8 mouse cellular contexts compared by ENCODE assay signal in genomic region chr19:27216318-27216717, GRCm38 (mm10). TPM values are rescaled to one million over a fixed set of nuclear protein-coding genes. Genes with fewer than 3 reads are reported as not detected.
A peak's percentile ranks its signal among the peaks of the same experiment; 100 is the strongest.
DNase-seq lines count a peak whose midpoint lies in the region; ATAC-seq and TF ChIP-seq lines count a peak whose summit lies in the region.

Gene Vldlr, plus strand, starts transcription at chr19:27216484.

- peaks cover 9% of the 10 kb centered on the region; the same call in 1 of the 2 replicates for H3K27me3 ChIP-seq in hindbrain, embryonic 13.5 days

- DNase-seq in cerebellum, adult 9-10 months: peak; percentile 61
- no peak for DNase-seq in cerebellum, adult 9-11 months
- no peak for DNase-seq in adrenal gland, postnatal 14 days
- DNase-seq in frontal cortex, postnatal 25 days (ENCODE audit: low spot score in 2 of 2): peak; percentile 20 to 22
- peak; percentile 37 to 56 for DNase-seq in left cerebral cortex, postnatal 25 days (ENCODE audit: low spot score in 2 of 2)
- DNase-seq in thymus, postnatal 4 days: no peak

- H3K9ac ChIP-seq in hindbrain, embryonic 13.5 days: peak within 1 kb of the TSS; percentile 93

- H3K4me1 ChIP-seq in hindbrain, embryonic 13.5 days (replicated peaks): peaks cover 31% of the 10 kb centered on the region
- H3K4me1 ChIP-seq in olfactory bulb, adult 2 months (ENCODE audit: control insufficient read depth, insufficient read depth, low read length): peaks cover 7% of the 10 kb centered on the region

- no peaks in the 10 kb centered on the region for H3K9me3 ChIP-seq in hindbrain, embryonic 13.5 days

- peak within 1 kb of the TSS; percentile 83 for H3K4me3 ChIP-seq in hindbrain, embryonic 13.5 days
- H3K4me3 ChIP-seq in olfactory bulb, adult 2 months (ENCODE audit: insufficient read depth, low read depth, low read length): peak within 1 kb of the TSS; percentile 90

- no peak for TF ChIP-seq POLR2A in olfactory bulb, adult 2 months (IDR thresholded peaks at IDR 0.05; ENCODE audit: insufficient read depth, low read depth, low read length)

- no peak for TF ChIP-seq CTCF in olfactory bulb, adult 2 months (IDR thresholded peaks at IDR 0.05; ENCODE audit: insufficient read depth, low read depth, low read length)

- intact Hi-C loops in left cerebral cortex, postnatal 25 days (cut with DNase I): loop anchor here (2.0 to 5.0 kb wide), 4 partner anchors 94 to 468 kb away; no protein-coding TSS in a partner anchor

- peak within 1 kb of the TSS; percentile 96 for H3K27ac ChIP-seq in hindbrain, embryonic 13.5 days
- H3K27ac ChIP-seq in olfactory bulb, adult 2 months (ENCODE audit: insufficient read depth, low read depth, low read length): peak within 1 kb of the TSS; percentile 87

- no peak for ATAC-seq in hindbrain, embryonic 13.5 days (ENCODE audit: low FRiP score)

- H3K36me3 ChIP-seq in hindbrain, embryonic 13.5 days: no peaks in the 10 kb centered on the region

- under 1% methylated on average over 11 of the region's 11 CpGs for WGBS in hindbrain, embryonic 13.5 days
- 1% methylated on average over 11 of the region's 11 CpGs for WGBS in olfactory bulb, adult 2 months

- peak within 1 kb of the TSS; percentile 97 for H3K4me2 ChIP-seq in hindbrain, embryonic 13.5 days

RNA-seq across cellular contexts. Expression of gene Vldlr, which starts in this region (rescaled TPM):
- total RNA-seq in adrenal gland, postnatal 14 days (2021): 46.5 and 53.1 TPM in 2 replicates
- polyA plus RNA-seq in hindbrain, embryonic 13.5 days (2015; fragmentation: Nextera tagmentation; extraction: Ambion mirVana): 20.2 and 23.7 TPM in 2 replicates
- 10 to 100 TPM; 61.8 to 63.1 TPM for total RNA-seq in left cerebral cortex, postnatal 25 days (2021)
- not detected in 2 replicates for polyA plus RNA-seq in olfactory bulb, adult 2 months (2012; ENCODE audit: insufficient read depth, insufficient read length, low replicate concordance, missing spikeins)

Comparison
In these comparisons a context has a peak if more than half of its experiments do, and no peak if none do; other contexts are left out.
1. DNase-seq: peak in cerebellum, adult 9-10 months (single experiment), frontal cortex, postnatal 25 days (2 of 2) and left cerebral cortex, postnatal 25 days (2 of 2); none in cerebellum, adult 9-11 months (single experiment), adrenal gland, postnatal 14 days (single experiment) and thymus, postnatal 4 days (single experiment).